Mouse (Mus musculus): ENCODE data around the gene Acin1. TPM values are rescaled to one million over a fixed set of nuclear protein-coding genes. Genes with fewer than 3 reads are reported as not detected.

Acin1 gene
- polyA plus RNA-seq, 1 experiment: 238 TPM

DNA sequence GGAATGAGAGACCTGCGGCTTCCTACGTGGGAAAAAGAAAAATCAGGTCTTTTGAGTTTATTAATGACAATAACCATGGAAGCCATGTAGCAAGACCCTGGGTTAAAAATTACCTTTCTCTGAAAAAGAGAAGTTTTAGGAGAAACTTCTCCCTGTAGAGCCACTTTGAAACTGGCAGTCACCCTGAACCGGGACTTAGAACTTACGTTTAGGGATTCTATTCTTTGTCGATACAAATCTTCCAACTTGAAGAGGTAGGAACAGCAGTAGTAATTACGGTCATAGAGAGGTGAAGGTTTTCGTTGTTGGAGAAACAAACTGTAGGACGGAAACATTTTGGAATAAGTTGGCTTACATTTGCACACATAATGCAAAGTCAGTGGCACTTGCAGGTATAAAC, 520 bp upstream of the Acin1 start:
- Histone ChIP-seq H3K36me3 (ENCODE audit: control insufficient read depth, insufficient read depth, low read length) (peaks cover 28% of the 10 kb centered on the region), H3K27me3 (ENCODE audit: control insufficient read depth, insufficient read depth, low read length) (no peaks in the 10 kb centered on the region), H3K4me1 (replicated peaks; ENCODE audit: control insufficient read depth, insufficient read depth, low read length) (peaks cover 3% of the 10 kb centered on the region; the same call in 1 of the 2 replicates), H3K27ac (ENCODE audit: control insufficient read depth, insufficient read depth, low read length) (0 out of 2 replicates have a peak overlapping the region, but pooled peaks have one; percentile 36), H3K4me3 (ENCODE audit: control insufficient read depth, insufficient read depth, low read length) (peak overlapping the region; percentile 83)
- WGBS: 1% methylated on average over 8 of the region's 8 CpGs
- DNase-seq: no peak
- TF ChIP-seq CTCF (IDR thresholded peaks at IDR 0.05; ENCODE audit: borderline replicate concordance, control insufficient read depth, extremely low read depth, insufficient read depth, low read length, poor library complexity) (no peak), POLR2A (IDR thresholded peaks at IDR 0.05; ENCODE audit: control insufficient read depth, extremely low read depth, insufficient read depth, low read length, poor library complexity) (no peak)

DNA sequence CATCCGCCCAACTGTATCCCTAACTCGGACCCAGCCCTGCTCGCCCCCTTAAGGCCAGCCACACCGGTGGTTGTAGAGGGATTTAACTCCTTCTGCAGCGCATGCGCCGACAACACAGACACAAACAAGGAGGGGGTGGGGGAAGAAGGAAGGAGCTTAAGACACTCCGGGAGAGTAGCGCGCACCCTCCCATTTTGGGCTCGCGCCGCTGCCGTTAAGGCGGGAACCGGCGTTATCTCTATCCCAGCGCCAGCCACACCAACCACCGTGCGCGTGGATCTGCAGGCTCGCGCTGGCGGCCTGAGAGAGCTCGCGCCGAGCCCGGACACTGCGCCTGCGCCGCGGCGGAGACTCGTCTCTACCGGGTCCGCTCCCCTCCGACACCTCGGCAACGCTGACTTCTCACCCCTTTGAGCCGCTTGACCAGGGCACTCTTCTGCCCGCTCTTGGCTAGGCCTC, 639 bp downstream of the Acin1 start, which contains the start of gene 1700123O20Rik:
1700123O20Rik (plus strand) TSS at position 154 of the 459 bp plus-strand sequence.
- H3K36me3 ChIP-seq (ENCODE audit: control insufficient read depth, insufficient read depth, low read length): peaks cover 28% of the 10 kb centered on the region
- WGBS: under 1% methylated on average over 41 of the region's 41 CpGs
- no peak for TF ChIP-seq POLR2A (IDR thresholded peaks at IDR 0.05; ENCODE audit: control insufficient read depth, extremely low read depth, insufficient read depth, low read length, poor library complexity)
- TF ChIP-seq CTCF (IDR thresholded peaks at IDR 0.05; ENCODE audit: borderline replicate concordance, control insufficient read depth, extremely low read depth, insufficient read depth, low read length, poor library complexity): no peak
- DNase-seq: peak; percentile 83
- peak within 1 kb of the TSS; percentile 94 for H3K4me3 ChIP-seq (ENCODE audit: control insufficient read depth, insufficient read depth, low read length)
- H3K27ac ChIP-seq (ENCODE audit: control insufficient read depth, insufficient read depth, low read length): peak within 1 kb of the TSS; percentile 74
- peaks cover 3% of the 10 kb centered on the region; the same call in 1 of the 2 replicates for H3K4me1 ChIP-seq (replicated peaks; ENCODE audit: control insufficient read depth, insufficient read depth, low read length)
- no peaks in the 10 kb centered on the region for H3K27me3 ChIP-seq (ENCODE audit: control insufficient read depth, insufficient read depth, low read length)

DNA sequence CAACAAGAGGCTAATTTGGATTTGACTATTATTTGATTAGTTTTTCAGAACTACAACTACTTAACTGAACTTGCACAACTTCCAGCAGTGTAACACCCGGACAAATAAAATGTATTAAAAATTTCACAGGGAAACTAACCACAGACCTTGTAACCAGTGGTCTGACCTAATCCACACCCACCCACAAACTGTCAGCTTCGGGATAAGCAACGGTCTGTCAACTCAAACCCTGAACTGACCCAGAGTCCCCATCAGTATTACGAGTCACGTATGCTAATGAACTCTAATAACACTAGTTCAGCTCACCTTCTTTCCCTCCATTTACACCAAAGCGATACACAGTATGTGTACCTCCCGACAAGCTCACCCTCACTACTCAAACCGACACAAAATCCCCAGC, 1.3 kb downstream of the Acin1 start:
- no peaks in the 10 kb centered on the region for H3K27me3 ChIP-seq (ENCODE audit: control insufficient read depth, insufficient read depth, low read length)
- WGBS: 3% methylated on average over 8 of the region's 8 CpGs
- peaks cover 22% of the 10 kb centered on the region for H3K36me3 ChIP-seq (ENCODE audit: control insufficient read depth, insufficient read depth, low read length)
- H3K4me3 ChIP-seq (ENCODE audit: control insufficient read depth, insufficient read depth, low read length): no peak overlapping the region; the same call in 1 of the 2 replicates
- H3K4me1 ChIP-seq (replicated peaks; ENCODE audit: control insufficient read depth, insufficient read depth, low read length): peaks cover 3% of the 10 kb centered on the region; the same call in 1 of the 2 replicates
- no peak for DNase-seq
- H3K27ac ChIP-seq (ENCODE audit: control insufficient read depth, insufficient read depth, low read length): no peak overlapping the region
- TF ChIP-seq POLR2A (IDR thresholded peaks at IDR 0.05; ENCODE audit: control insufficient read depth, extremely low read depth, insufficient read depth, low read length, poor library complexity): no peak
- no peak for TF ChIP-seq CTCF (IDR thresholded peaks at IDR 0.05; ENCODE audit: borderline replicate concordance, control insufficient read depth, extremely low read depth, insufficient read depth, low read length, poor library complexity)

DNA sequence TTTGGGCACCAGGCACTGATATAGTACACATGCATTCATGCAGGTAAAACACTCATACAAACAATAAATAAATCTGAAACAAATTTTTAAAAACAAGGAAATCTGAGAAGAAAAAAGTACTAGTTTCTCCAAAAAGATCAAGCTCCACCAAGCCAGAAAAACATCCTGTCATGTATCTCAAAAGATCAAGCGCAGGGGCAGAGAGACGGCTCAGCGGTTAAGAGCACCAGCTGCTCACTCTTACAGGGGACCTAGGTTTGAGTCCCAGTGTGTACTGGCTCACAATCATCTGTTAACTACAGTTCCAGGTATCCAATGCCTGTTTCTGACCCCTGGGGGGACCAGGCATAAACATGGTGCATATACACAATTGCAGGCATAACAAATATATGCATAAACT, 4.3 kb downstream of the Acin1 start:
- TF ChIP-seq POLR2A (IDR thresholded peaks at IDR 0.05; ENCODE audit: control insufficient read depth, extremely low read depth, insufficient read depth, low read length, poor library complexity) (no peak), CTCF (IDR thresholded peaks at IDR 0.05; ENCODE audit: borderline replicate concordance, control insufficient read depth, extremely low read depth, insufficient read depth, low read length, poor library complexity) (no peak)
- no peak overlapping the region for H3K4me3 ChIP-seq (ENCODE audit: control insufficient read depth, insufficient read depth, low read length)
- peaks cover 38% of the 10 kb centered on the region for H3K36me3 ChIP-seq (ENCODE audit: control insufficient read depth, insufficient read depth, low read length)
- DNase-seq: peak; percentile 27
- peaks cover 3% of the 10 kb centered on the region; the same call in 1 of the 2 replicates for H3K4me1 ChIP-seq (replicated peaks; ENCODE audit: control insufficient read depth, insufficient read depth, low read length)
- 67% methylated on average over 3 of the region's 3 CpGs for WGBS
- no peak overlapping the region for H3K27ac ChIP-seq (ENCODE audit: control insufficient read depth, insufficient read depth, low read length)
- H3K27me3 ChIP-seq (ENCODE audit: control insufficient read depth, insufficient read depth, low read length): no peaks in the 10 kb centered on the region

DNA sequence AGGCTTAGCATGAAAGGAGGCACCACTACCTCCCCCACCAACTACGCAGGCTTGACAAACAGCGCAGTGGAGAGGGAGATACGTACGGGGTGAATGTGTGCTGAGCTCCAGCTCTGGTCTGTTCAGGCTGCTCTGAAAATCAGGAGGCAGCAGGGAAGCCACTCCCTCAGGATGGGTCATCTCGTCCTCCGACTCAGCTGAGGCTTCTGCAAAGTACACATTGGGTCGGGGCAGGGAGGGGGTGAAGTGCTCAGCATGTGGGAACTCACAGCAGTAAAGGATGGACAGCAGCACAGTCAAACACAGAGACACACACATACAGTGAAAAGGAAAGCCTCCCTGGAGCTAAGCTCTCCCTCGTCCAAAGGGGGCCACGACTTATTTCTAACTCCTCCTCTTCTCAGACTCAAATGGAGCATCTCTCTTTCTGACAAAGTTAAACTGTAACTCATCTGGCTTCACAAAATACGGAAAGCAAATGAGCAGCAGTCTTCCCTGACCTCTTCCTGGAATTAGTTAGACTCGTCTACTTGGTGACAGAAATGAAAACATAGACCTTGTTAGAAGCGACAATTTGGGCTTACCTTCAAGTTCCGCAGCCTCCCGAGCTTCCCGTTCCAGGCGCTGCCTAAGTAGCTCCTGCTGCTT, 8.0 kb downstream of the Acin1 start:
- H3K27ac ChIP-seq (ENCODE audit: control insufficient read depth, insufficient read depth, low read length): no peak overlapping the region
- peaks cover 69% of the 10 kb centered on the region for H3K36me3 ChIP-seq (ENCODE audit: control insufficient read depth, insufficient read depth, low read length)
- H3K27me3 ChIP-seq (ENCODE audit: control insufficient read depth, insufficient read depth, low read length): no peaks in the 10 kb centered on the region
- no peak for DNase-seq
- peaks cover 3% of the 10 kb centered on the region for H3K4me1 ChIP-seq (replicated peaks; ENCODE audit: control insufficient read depth, insufficient read depth, low read length)
- no peak overlapping the region for H3K4me3 ChIP-seq (ENCODE audit: control insufficient read depth, insufficient read depth, low read length)
- TF ChIP-seq CTCF (IDR thresholded peaks at IDR 0.05; ENCODE audit: borderline replicate concordance, control insufficient read depth, extremely low read depth, insufficient read depth, low read length, poor library complexity) (no peak), POLR2A (IDR thresholded peaks at IDR 0.05; ENCODE audit: control insufficient read depth, extremely low read depth, insufficient read depth, low read length, poor library complexity) (no peak)
- 96% methylated on average over 16 of the region's 16 CpGs for WGBS

DNA sequence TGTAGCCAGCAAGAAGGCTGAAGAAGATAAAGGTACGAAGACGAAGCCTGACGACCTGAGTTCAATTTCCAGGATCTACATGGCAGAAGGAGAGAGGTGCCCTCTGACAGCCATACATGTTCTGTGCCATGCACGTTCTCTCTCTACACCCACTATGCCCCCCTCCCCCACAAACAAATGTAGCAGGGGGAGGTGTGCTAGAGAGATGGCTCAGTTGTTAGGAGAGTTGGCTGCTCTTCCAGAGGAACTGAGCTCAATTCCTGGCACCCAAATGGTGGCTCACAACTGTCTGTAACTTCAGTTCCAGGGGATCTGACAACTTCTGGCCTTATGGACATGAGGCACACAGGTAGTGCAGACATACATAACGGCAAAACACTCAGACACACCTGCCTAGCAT, 10.4 kb downstream of the Acin1 start:
- no peak for TF ChIP-seq CTCF (IDR thresholded peaks at IDR 0.05; ENCODE audit: borderline replicate concordance, control insufficient read depth, extremely low read depth, insufficient read depth, low read length, poor library complexity)
- TF ChIP-seq POLR2A (IDR thresholded peaks at IDR 0.05; ENCODE audit: control insufficient read depth, extremely low read depth, insufficient read depth, low read length, poor library complexity): no peak
- H3K27me3 ChIP-seq (ENCODE audit: control insufficient read depth, insufficient read depth, low read length): no peaks in the 10 kb centered on the region
- H3K4me3 ChIP-seq (ENCODE audit: control insufficient read depth, insufficient read depth, low read length): no peak overlapping the region
- peaks cover 67% of the 10 kb centered on the region for H3K36me3 ChIP-seq (ENCODE audit: control insufficient read depth, insufficient read depth, low read length)
- H3K4me1 ChIP-seq (replicated peaks; ENCODE audit: control insufficient read depth, insufficient read depth, low read length): no peaks in the 10 kb centered on the region; the same call in 1 of the 2 replicates
- no peak overlapping the region for H3K27ac ChIP-seq (ENCODE audit: control insufficient read depth, insufficient read depth, low read length)
- no peak for DNase-seq
- WGBS: 97% methylated on average over 5 of the region's 5 CpGs
